In genomic region chr10:65182597-65182996, GRCm38 (mm10) we compare ENCODE assay signal across 22 mouse cellular contexts.
"Had no signal": no experiment of that assay in that cellular context is flagged by ENCODE, and none has a peak within 500 bp of the region (broad histone marks: within the 10 kb centered on the region; RNA-seq: fewer than 3 reads in every experiment).

No protein-coding gene starts in this region.

- H3K27ac ChIP-seq: kidney, embryonic 15.5 days; limb, embryonic 12.5 days; limb, embryonic 15.5 days; liver, embryonic 14.5 days; macrophage; midbrain, embryonic 12.5 days; midbrain, embryonic 15.5 days; neural tube, embryonic 12.5 days; neural tube, embryonic 15.5 days; stomach, embryonic 15.5 days had no signal

- H3K4me3 ChIP-seq: kidney, embryonic 15.5 days; limb, embryonic 12.5 days; limb, embryonic 15.5 days; midbrain, embryonic 12.5 days; midbrain, embryonic 15.5 days; neural tube, embryonic 12.5 days; neural tube, embryonic 15.5 days; stomach, embryonic 15.5 days had no signal

- H3K9me3 ChIP-seq: kidney, embryonic 15.5 days; limb, embryonic 12.5 days; limb, embryonic 15.5 days; midbrain, embryonic 12.5 days; midbrain, embryonic 15.5 days; neural tube, embryonic 12.5 days; neural tube, embryonic 15.5 days; stomach, embryonic 15.5 days had no signal

- H3K27me3 ChIP-seq: kidney, embryonic 15.5 days; limb, embryonic 12.5 days; limb, embryonic 15.5 days; midbrain, embryonic 12.5 days; midbrain, embryonic 15.5 days; neural tube, embryonic 12.5 days; neural tube, embryonic 15.5 days; stomach, embryonic 15.5 days had no signal

- H3K36me3 ChIP-seq: kidney, embryonic 15.5 days; limb, embryonic 12.5 days; limb, embryonic 15.5 days; midbrain, embryonic 12.5 days; midbrain, embryonic 15.5 days; neural tube, embryonic 12.5 days; neural tube, embryonic 15.5 days; stomach, embryonic 15.5 days had no signal

- H3K9ac ChIP-seq: kidney, embryonic 15.5 days; limb, embryonic 12.5 days; limb, embryonic 15.5 days; liver, embryonic 14.5 days; liver, postnatal 0 days; lung, embryonic 14.5 days; midbrain, embryonic 12.5 days; midbrain, embryonic 15.5 days; neural tube, embryonic 12.5 days; neural tube, embryonic 15.5 days; stomach, embryonic 15.5 days had no signal

- ATAC-seq: liver, postnatal 0 days; lung, postnatal 0 days; midbrain, embryonic 15.5 days had no signal

- H3K4me2 ChIP-seq: kidney, embryonic 15.5 days; limb, embryonic 12.5 days; limb, embryonic 15.5 days; liver, embryonic 11.5 days; lung, embryonic 14.5 days; midbrain, embryonic 12.5 days; midbrain, embryonic 15.5 days; neural tube, embryonic 12.5 days; neural tube, embryonic 15.5 days; stomach, embryonic 15.5 days had no signal

- H3K4me1 ChIP-seq: kidney, embryonic 15.5 days; limb, embryonic 12.5 days; limb, embryonic 15.5 days; midbrain, embryonic 12.5 days; midbrain, embryonic 15.5 days; neural tube, embryonic 12.5 days; neural tube, embryonic 15.5 days; stomach, embryonic 15.5 days had no signal

- DNase-seq: kidney, postnatal 10 days; kidney, postnatal 36 days; layer of hippocampus, postnatal 36 days; left cerebral cortex, postnatal 4 days; liver, postnatal 0 days; lung, embryonic 14.5 days; right cerebral cortex, adult 18-20 months; right cerebral cortex, postnatal 14 days; right cerebral cortex, postnatal 4 days; thymus, postnatal 25 days had no signal
